Mouse (Mus musculus) liver, adult 2 months (tissue): Measurements from ENCODE around the gene Zfp575. TPM values are rescaled to one million over a fixed set of nuclear protein-coding genes. Genes with fewer than 3 reads are reported as not detected.

ENCODE experiments used
- DNase-seq: peaks from one replicate; pipeline ENCODE4 v3.0.0-alpha.2; 2011; ENCODE audit warnings: low read depth, low spot score; ENCODE audit errors: extremely low read depth
- H3K27ac ChIP-seq: fragments of 200-500 bp; replicated peaks from 2 replicates; pipeline ENCODE4 v1.5.1; 2012; ENCODE audit warnings: low read depth, mild to moderate bottlenecking, control low read depth, inconsistent platforms, low read length; ENCODE audit not compliant: insufficient read depth
- H3K27me3 ChIP-seq: fragments of 200-500 bp; 2 replicates; pipeline ENCODE4 v1.6.1; 2012; ENCODE audit warnings: mild to moderate bottlenecking, moderate library complexity, low read length, inconsistent platforms; ENCODE audit not compliant: control insufficient read depth, insufficient read depth
- H3K36me3 ChIP-seq: fragments of 200-500 bp; 2 replicates; pipeline ENCODE4 v1.6.1; 2012; ENCODE audit warnings: low read length, inconsistent platforms; ENCODE audit not compliant: control insufficient read depth, insufficient read depth
- H3K4me1 ChIP-seq: fragments of 200-500 bp; 2 replicates; pipeline ENCODE4 v1.6.1; 2011; ENCODE audit warnings: low read length; ENCODE audit not compliant: control insufficient read depth, insufficient read depth
- H3K4me3 ChIP-seq: fragments of 200-500 bp; 2 replicates; pipeline ENCODE4 v1.5.1; 2011; ENCODE audit warnings: low read depth, mild to moderate bottlenecking, control low read depth, low read length, moderate library complexity; ENCODE audit not compliant: insufficient read depth
- H3K79me2 ChIP-seq: fragments of 200-500 bp; 2 replicates; pipeline ENCODE4 v1.6.1; 2012; ENCODE audit warnings: inconsistent platforms, mild to moderate bottlenecking, low read length, moderate library complexity; ENCODE audit not compliant: control insufficient read depth, insufficient read depth
- H3K9ac ChIP-seq: fragments of 200-500 bp; 2 replicates; pipeline ENCODE4 v1.6.1; 2012; ENCODE audit warnings: low read depth, mild to moderate bottlenecking, control low read depth, inconsistent platforms, low read length
- CTCF ChIP-seq: fragments of 200-500 bp; IDR thresholded peaks from 2 replicates; pipeline ENCODE4 v1.5.1; 2011; ENCODE audit warnings: low read depth, low read length, control low read depth
- POLR2A ChIP-seq: fragments of 200-500 bp; IDR thresholded peaks from 2 replicates; pipeline ENCODE4 v1.6.1; 2011; ENCODE audit warnings: low read length, control low read depth; ENCODE audit not compliant: insufficient read depth; ENCODE audit errors: extremely low read depth
- WGBS: fragments of 180-500 bp; shearing (Covaris S2); methylation state at CpG from one replicate; pipeline ENCODE4 v1.1.7; 2018; 5-methylcytosine and 5-hydroxymethylcytosine counted together
- polyA plus RNA-seq: library from polyadenylated mRNA; depleted of rRNA; stranded (reverse); fragments of >200 nt; gene quantifications from 2 replicates; pipeline ENCODE4 v1.2.3, GENCODE M21; 2012; rRNA removed
- total RNA-seq: library from RNA; depleted of rRNA; stranded (reverse); fragments of >200 nt; gene quantifications from 2 replicates; pipeline ENCODE4 v1.2.3, GENCODE M21; 2014; rRNA removed

Zfp575 gene
- total and polyA plus RNA-seq, 2 experiments: not detected

GRCm38 (mm10) chr7:24534301-24534700 lies 53.1 kb downstream of the Zfp575 start:
- peaks cover 11% of the 10 kb centered on the region for H3K4me1 ChIP-seq
- no peak overlapping the region for H3K9ac ChIP-seq
- H3K27me3 ChIP-seq: no peaks in the 10 kb centered on the region
- H3K27ac ChIP-seq: no peak overlapping the region
- H3K4me3 ChIP-seq: no peak overlapping the region
- TF ChIP-seq CTCF: no peak
- TF ChIP-seq POLR2A: no peak
- H3K36me3 ChIP-seq: peaks cover 2% of the 10 kb centered on the region; the same call in 1 of the 2 replicates
- 92% methylated on average over 19 of the region's 19 CpGs for WGBS
- H3K79me2 ChIP-seq: peaks cover 5% of the 10 kb centered on the region; the same call in 1 of the 2 replicates
- DNase-seq: no peak

Other genes with a start within 250 kb of the Zfp575 start
- not detected in 2 replicates for gene Lypd5, start 238.4 kb downstream of the Zfp575 start, total RNA-seq
- gene Lypd5, start 238.4 kb downstream of the Zfp575 start, polyA plus RNA-seq: not detected in 2 replicates
- 0.20 and 0.83 TPM in 2 replicates for gene Kcnn4, start 217.4 kb downstream of the Zfp575 start, total RNA-seq
- 0.55 and 0.66 TPM in 2 replicates for gene Kcnn4, start 217.4 kb downstream of the Zfp575 start, polyA plus RNA-seq
- gene Smg9, start 188.0 kb downstream of the Zfp575 start, total RNA-seq: 3.7 and 5.0 TPM in 2 replicates
- 11.7 and 17.8 TPM in 2 replicates for gene Smg9, start 188.0 kb downstream of the Zfp575 start, polyA plus RNA-seq
- gene Irgc1, start 135.3 kb downstream of the Zfp575 start, total RNA-seq: not detected in 2 replicates
- gene Irgc1, start 135.3 kb downstream of the Zfp575 start, polyA plus RNA-seq: 0.20 TPM in 1 of 2 replicates, not detected in the other
- 0.18 and 1.1 TPM in 2 replicates for gene Plaur, start 125.2 kb downstream of the Zfp575 start, total RNA-seq
- 0.22 and 0.97 TPM in 2 replicates for gene Plaur, start 125.2 kb downstream of the Zfp575 start, polyA plus RNA-seq
- 2.1 and 3.5 TPM in 2 replicates for gene Cadm4, start 105.6 kb downstream of the Zfp575 start, total RNA-seq
- 5.3 and 6.5 TPM in 2 replicates for gene Cadm4, start 105.6 kb downstream of the Zfp575 start, polyA plus RNA-seq
- 1.4 TPM in 2 replicates for gene Zfp428, start 80.6 kb downstream of the Zfp575 start, total RNA-seq
- gene Zfp428, start 80.6 kb downstream of the Zfp575 start, polyA plus RNA-seq: 2.3 and 3.3 TPM in 2 replicates
- gene AC161166.1, start 75.2 kb downstream of the Zfp575 start, total RNA-seq: not detected in 2 replicates
- gene AC161166.1, start 75.2 kb downstream of the Zfp575 start, polyA plus RNA-seq: not detected in 2 replicates
- 3.0 and 4.8 TPM in 2 replicates for gene Irgq, start 57.0 kb downstream of the Zfp575 start, total RNA-seq
- 12.5 and 14.0 TPM in 2 replicates for gene Irgq, start 57.0 kb downstream of the Zfp575 start, polyA plus RNA-seq
- gene Pinlyp, start 41.5 kb downstream of the Zfp575 start, total RNA-seq: not detected in 2 replicates
- gene Pinlyp, start 41.5 kb downstream of the Zfp575 start, polyA plus RNA-seq: not detected in 2 replicates
- gene Xrcc1, start 41.4 kb downstream of the Zfp575 start, total RNA-seq: 4.8 and 7.4 TPM in 2 replicates
- 12.6 and 17.1 TPM in 2 replicates for gene Xrcc1, start 41.4 kb downstream of the Zfp575 start, polyA plus RNA-seq
- 71.1 and 91.4 TPM in 2 replicates for gene Ethe1, start 98 bp downstream of the Zfp575 start, total RNA-seq
- gene Ethe1, start 98 bp downstream of the Zfp575 start, polyA plus RNA-seq: 227 and 244 TPM in 2 replicates
- gene Phldb3, start 23.1 kb upstream of the Zfp575 start, total RNA-seq: 1.4 and 1.5 TPM in 2 replicates
- gene Phldb3, start 23.1 kb upstream of the Zfp575 start, polyA plus RNA-seq: 3.4 and 3.5 TPM in 2 replicates
- gene Lypd3, start 48.9 kb upstream of the Zfp575 start, total RNA-seq: not detected in 2 replicates
- not detected in 2 replicates for gene Lypd3, start 48.9 kb upstream of the Zfp575 start, polyA plus RNA-seq
- not detected in 2 replicates for gene Tex101, start 89.0 kb upstream of the Zfp575 start, total RNA-seq
- not detected in 2 replicates for gene Tex101, start 89.0 kb upstream of the Zfp575 start, polyA plus RNA-seq
- not detected in 2 replicates for gene BC049730, start 121.6 kb upstream of the Zfp575 start, total RNA-seq
- not detected in 2 replicates for gene BC049730, start 121.6 kb upstream of the Zfp575 start, polyA plus RNA-seq
- not detected in 2 replicates for gene Gm4763, start 139.3 kb upstream of the Zfp575 start, total RNA-seq
- gene Gm4763, start 139.3 kb upstream of the Zfp575 start, polyA plus RNA-seq: not detected in 2 replicates
- not detected in 2 replicates for gene Cd177, start 172.7 kb upstream of the Zfp575 start, total RNA-seq
- gene Cd177, start 172.7 kb upstream of the Zfp575 start, polyA plus RNA-seq: 0.06 and 0.09 TPM in 2 replicates
- gene Ceacam10, start 189.6 kb upstream of the Zfp575 start, total RNA-seq: not detected in 2 replicates
- gene Ceacam10, start 189.6 kb upstream of the Zfp575 start, polyA plus RNA-seq: not detected in 2 replicates